Mouse (Mus musculus) forebrain, embryonic 14.5 days (tissue): ENCODE results near the gene Gdpd1. TPM values are rescaled to one million over a fixed set of nuclear protein-coding genes. Genes with fewer than 3 reads are reported as not detected.

Experiments
- microRNA counts: library from miRNA; unstranded; fragments of <30 nt; microRNA quantifications from one replicate; lab custom pipeline; 2016
- microRNA-seq: library from miRNA; unstranded; fragments of <30 nt; microRNA quantifications from one replicate; pipeline ENCODE4, GENCODE M21; 2016
- polyA plus RNA-seq: library from polyadenylated mRNA; unstranded; fragments of >200 nt; fragmentation: Nextera tagmentation; extraction: Ambion mirVana; gene quantifications from 2 replicates; pipeline ENCODE4 v1.2.1, GENCODE M21; 2014

Gene Gdpd1
- polyA plus RNA-seq, 1 experiment from 2014 or later, result 197 TPM

MicroRNAs within 50 kb of the gene (microRNA counts, 519-probe panel; counts per million panel counts)
- microRNA mmu-miR-301a (lab: Ali Mortazavi, UCI), result 6,165 counts per million, percentile 91 among the panel's probes with 10 or more counts

Small RNAs within 50 kb of the gene (microRNA-seq; reads per million reads assigned to microRNA genes)
- 1,584 reads per million, percentile 83 among the genes with 10 or more reads in this experiment for gene Mir301

Other genes starting within 250 kb of the Gdpd1 start
- gene Ypel2, start 80.4 kb downstream of the Gdpd1 start, polyA plus RNA-seq, result 6.0 and 7.0 TPM in 2 replicates
- 22.3 and 25.0 TPM in 2 replicates for gene Smg8, start 12.7 kb upstream of the Gdpd1 start, polyA plus RNA-seq
- gene Prr11, start 34.6 kb upstream of the Gdpd1 start, polyA plus RNA-seq, result 5.8 and 7.0 TPM in 2 replicates
- 71.4 and 73.8 TPM in 2 replicates for gene Ska2, start 35.2 kb upstream of the Gdpd1 start, polyA plus RNA-seq
- 88.1 and 89.7 TPM in 2 replicates for gene Trim37, start 53.0 kb upstream of the Gdpd1 start, polyA plus RNA-seq